Mouse (Mus musculus): ENCODE results near the gene Tomm40.

- peak; percentile 53 for TF ChIP-seq CTCF (IDR thresholded peaks at IDR 0.05; ENCODE audit: low read depth)
- no peak for TF ChIP-seq EP300 (optimal IDR thresholded peaks at IDR 0.05)
Measured at GRCm38 (mm10) chr7:19666750-19667149, 48.5 kb downstream of the Tomm40 start.

Data from stomach, postnatal 0 days (tissue).